Mouse (Mus musculus) embryonic facial prominence, embryonic 14.5 days (tissue): ENCODE data around the gene Sat1. TPM values are rescaled to one million over a fixed set of nuclear protein-coding genes. Genes with fewer than 3 reads are reported as not detected.
"Not testable (repeated sequence)": the region's sequence is repeated elsewhere in the genome, so short reads cannot be mapped to it uniquely, and the experiment has no call there.

ENCODE experiments used
- ATAC-seq: fragments of 200-750 bp; cut with Nextera tagmentation; 2 replicates; pipeline ENCODE4 v1.8.0; 2017; ENCODE audit warnings: low read depth, moderate number of reproducible peaks, moderate TSS enrichment
- DNase-seq: peaks from one replicate; pipeline ENCODE4 v3.0.0-alpha.2; 2015; ENCODE audit warnings: low spot score
- H3K27ac ChIP-seq: fragments of 300-500 bp; sonication (generic); replicated peaks from 2 replicates; pipeline ENCODE4 v1.5.1; 2014; ENCODE audit warnings: low read depth, mild to moderate bottlenecking, low read length, moderate library complexity
- H3K27me3 ChIP-seq: fragments of 300-500 bp; sonication (generic); replicated peaks from 2 replicates; pipeline ENCODE4 v1.6.1; 2014; ENCODE audit warnings: low read length; ENCODE audit not compliant: control insufficient read depth, insufficient read depth
- H3K36me3 ChIP-seq: fragments of 300-500 bp; sonication (generic); 2 replicates; pipeline ENCODE4 v1.6.1; 2014; ENCODE audit warnings: low read length, mixed read lengths; ENCODE audit not compliant: control insufficient read depth, insufficient read depth
- H3K4me1 ChIP-seq: fragments of 300-500 bp; sonication (generic); 2 replicates; pipeline ENCODE4 v1.6.1; 2014; ENCODE audit warnings: antibody characterized with exemption, low read length; ENCODE audit not compliant: control insufficient read depth, insufficient read depth
- H3K4me2 ChIP-seq: fragments of 300-500 bp; sonication (generic); 2 replicates; pipeline ENCODE4 v1.6.1; 2014; ENCODE audit warnings: low read depth, mild to moderate bottlenecking, low read length, moderate library complexity, mixed read lengths
- H3K4me3 ChIP-seq: fragments of 300-500 bp; sonication (generic); 2 replicates; pipeline ENCODE4 v1.5.1; 2014; ENCODE audit warnings: low read depth, mild to moderate bottlenecking, low read length
- H3K9ac ChIP-seq: fragments of 300-500 bp; sonication (generic); 2 replicates; pipeline ENCODE4 v1.6.1; 2014; ENCODE audit warnings: low read depth, mild to moderate bottlenecking, low read length, moderate library complexity, mixed read lengths
- H3K9me3 ChIP-seq: fragments of 300-500 bp; sonication (generic); 2 replicates; pipeline ENCODE4 v1.6.1; 2016; ENCODE audit warnings: low read length; ENCODE audit not compliant: control insufficient read depth
- WGBS: fragments of 180-500 bp; shearing (Covaris S2); extraction: QIAGEN DNeasy Blood & Tissue Kit; methylation state at CpG from one replicate; pipeline ENCODE4 v1.1.7; 2014; 5-methylcytosine and 5-hydroxymethylcytosine counted together
- polyA plus RNA-seq: library from polyadenylated mRNA; unstranded; fragments of >200 nt; fragmentation: Nextera tagmentation; extraction: Ambion mirVana; gene quantifications from 2 replicates; pipeline ENCODE4 v1.2.1, GENCODE M21; 2014

Gene Sat1
- polyA plus RNA-seq, 1 experiment from 2014 or later: 148 TPM

DNA sequence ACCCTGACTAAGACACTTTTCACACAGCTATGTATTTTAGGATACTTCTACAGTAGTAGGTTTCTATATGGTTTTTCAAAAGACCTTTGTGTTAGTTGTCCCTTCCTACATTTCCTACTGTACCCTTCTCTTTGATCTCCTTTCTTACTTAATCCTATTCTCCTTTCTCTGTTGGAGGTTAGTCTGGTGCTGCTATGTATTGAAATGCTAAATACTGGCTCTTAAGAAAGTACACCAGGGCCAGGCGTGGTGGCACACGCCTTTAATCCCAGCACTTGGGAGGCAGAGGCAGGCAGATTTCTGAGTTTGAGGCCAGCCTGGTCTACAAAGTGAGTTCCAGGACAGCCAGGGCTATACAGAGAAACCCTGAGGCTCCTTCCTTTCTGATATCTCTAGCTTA is 10.8 kb downstream of the Sat1 start:
- H3K9ac ChIP-seq, H3K9me3 ChIP-seq, H3K4me2 ChIP-seq, ATAC-seq, H3K27me3 ChIP-seq, H3K36me3 ChIP-seq, H3K27ac ChIP-seq, H3K4me3 ChIP-seq, H3K4me1 ChIP-seq, DNase-seq: not testable (repeated sequence)
- WGBS: 90% methylated on average over 2 of the region's 2 CpGs

DNA sequence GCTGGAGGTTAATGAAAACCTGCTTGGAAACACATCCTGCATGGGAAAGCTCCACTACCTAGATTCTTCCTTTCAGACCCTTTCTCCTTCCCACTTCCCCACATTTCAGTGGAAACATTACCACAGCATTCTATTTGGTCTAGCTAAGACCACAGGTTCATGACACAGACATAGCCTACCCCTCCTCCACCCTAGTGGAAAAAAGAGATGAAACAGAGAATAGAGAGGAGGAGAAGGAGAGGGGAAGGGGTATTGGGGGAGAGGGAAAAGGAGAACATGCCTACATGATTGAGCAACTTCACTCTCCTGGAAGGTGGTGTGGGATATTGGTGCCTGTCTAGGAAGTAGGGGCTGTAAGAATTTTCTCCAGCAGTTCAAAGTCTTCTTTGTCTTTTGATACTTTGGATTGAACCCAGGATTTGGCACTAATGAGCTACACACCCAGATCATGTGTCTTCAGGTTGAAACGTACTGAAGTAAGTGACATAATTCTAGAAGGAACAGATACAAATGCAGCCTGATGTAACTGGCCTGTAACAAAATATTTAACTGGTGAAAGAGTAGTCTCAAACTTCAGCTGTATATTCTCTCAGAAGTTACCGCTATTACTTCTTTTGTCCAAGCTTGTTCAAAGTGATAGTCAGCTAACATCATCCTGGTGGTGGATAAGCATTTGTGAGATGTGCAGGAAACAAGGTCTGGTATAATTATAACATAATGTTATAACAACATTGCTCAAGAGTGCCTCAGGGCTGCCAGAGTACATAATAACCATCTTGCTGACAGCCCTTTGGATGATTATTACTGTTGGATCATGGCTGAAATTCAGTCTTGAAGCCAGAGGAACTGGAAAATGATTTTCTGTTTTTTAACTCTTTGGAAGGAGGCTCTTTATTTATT is 13.6 kb downstream of the Sat1 start:
- WGBS: 37% methylated on average over 2 of the region's 2 CpGs

DNA sequence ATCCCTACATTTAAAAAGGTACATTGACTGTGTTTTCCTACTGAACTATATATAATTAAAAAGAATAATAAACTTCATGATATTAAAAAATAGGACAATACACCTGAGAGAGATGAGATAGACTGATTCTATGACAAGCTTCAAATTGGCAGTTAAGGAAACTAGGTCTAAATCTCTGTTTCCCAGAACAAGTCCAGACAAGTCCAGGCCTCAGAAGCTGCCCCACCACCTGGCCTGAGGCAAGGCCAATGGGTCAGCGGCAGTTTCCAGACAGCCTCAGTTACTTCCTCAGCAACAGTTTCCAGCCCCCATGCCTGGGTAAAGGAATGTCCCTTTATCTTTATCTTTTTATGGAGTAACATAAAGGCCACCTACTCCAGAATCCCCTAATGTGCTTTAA is 14.4 kb downstream of the Sat1 start:
- DNase-seq (no peak), ATAC-seq (no peak)
- H3K9ac ChIP-seq: no peak overlapping the region
- no peak overlapping the region for H3K4me2 ChIP-seq
- H3K9me3 ChIP-seq: no peaks in the 10 kb centered on the region
- no peaks in the 10 kb centered on the region for H3K27me3 ChIP-seq
- 76% methylated on average over 1 of the region's 1 CpGs for WGBS
- no peaks in the 10 kb centered on the region for H3K36me3 ChIP-seq
- H3K4me3 ChIP-seq: no peak overlapping the region
- no peak overlapping the region for H3K27ac ChIP-seq
- H3K4me1 ChIP-seq: no peaks in the 10 kb centered on the region

More for the DNA sequence above, 13.6 kb downstream of the Sat1 start:
- H3K4me2 ChIP-seq: no peak overlapping the region
- H3K4me3 ChIP-seq: no peak overlapping the region
- no peaks in the 10 kb centered on the region for H3K9me3 ChIP-seq
- H3K9ac ChIP-seq: no peak overlapping the region
- no peak overlapping the region for H3K27ac ChIP-seq
- no peaks in the 10 kb centered on the region for H3K27me3 ChIP-seq
- peak; percentile 65; the same call in 1 of the 2 replicates for ATAC-seq
- H3K36me3 ChIP-seq: no peaks in the 10 kb centered on the region
- DNase-seq: peak; percentile 41
- no peaks in the 10 kb centered on the region for H3K4me1 ChIP-seq

DNA sequence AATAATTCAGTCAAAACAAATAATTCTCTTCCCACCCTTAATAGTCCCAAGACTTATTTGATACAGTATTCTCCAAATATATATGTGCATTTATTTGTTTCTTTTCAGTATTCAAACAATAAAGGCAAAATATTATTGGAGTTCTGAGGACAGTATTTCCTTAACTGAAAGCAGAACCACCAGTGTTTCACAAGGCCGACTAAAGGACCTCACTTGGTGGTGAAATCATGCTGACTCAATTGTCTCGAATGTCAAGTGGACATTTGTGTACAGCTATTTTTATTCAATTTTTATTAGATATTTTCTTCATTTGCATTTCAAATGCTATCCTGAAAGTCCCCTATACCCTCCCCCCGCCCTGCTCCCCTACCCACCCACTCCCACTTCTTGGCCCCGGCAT is 21.3 kb downstream of the Sat1 start:
- Histone ChIP-seq H3K9me3 (no peaks in the 10 kb centered on the region), H3K27ac (no peak overlapping the region), H3K4me2 (no peak overlapping the region), H3K36me3 (no peaks in the 10 kb centered on the region), H3K4me1 (no peaks in the 10 kb centered on the region), H3K4me3 (no peak overlapping the region), H3K27me3 (no peaks in the 10 kb centered on the region), H3K9ac (no peak overlapping the region)
- ATAC-seq (no peak), DNase-seq (no peak)
- WGBS: 79% methylated on average over 4 of the region's 4 CpGs

DNA sequence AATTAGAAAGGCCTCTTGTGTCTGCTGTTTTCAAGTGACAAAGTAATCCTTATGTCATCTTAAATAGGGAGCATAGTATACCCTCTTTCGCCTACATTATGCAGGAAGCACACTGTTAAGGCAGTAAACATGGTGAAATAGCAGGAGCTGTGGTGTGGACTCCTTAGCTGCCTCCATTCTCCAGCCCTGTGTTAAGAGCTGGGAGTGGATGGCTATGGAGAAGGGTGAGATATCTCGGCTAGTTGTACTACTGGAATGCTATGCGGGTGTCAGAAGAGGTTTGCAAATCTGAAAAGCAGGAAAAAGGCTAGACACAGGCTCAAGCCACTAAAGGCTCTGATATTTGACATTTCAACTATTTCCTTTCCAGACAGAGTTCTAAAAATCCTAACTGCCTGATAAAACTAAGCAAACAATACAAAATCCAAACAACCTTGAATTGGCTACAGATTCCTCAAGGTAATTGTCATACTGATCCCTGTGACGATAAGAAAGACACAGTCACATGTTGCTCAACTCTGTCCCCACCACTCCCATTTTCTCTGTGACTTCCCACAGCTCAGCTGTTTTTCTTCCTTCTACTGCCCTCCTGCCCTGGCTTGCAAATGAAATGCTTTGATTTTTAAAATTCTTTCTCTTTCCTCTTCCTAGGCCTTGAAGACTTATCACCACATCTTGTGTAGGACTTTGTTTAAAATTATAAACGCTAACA is 22.4 kb downstream of the Sat1 start:
- 63% methylated on average over 5 of the region's 5 CpGs for WGBS
- DNase-seq (no peak), ATAC-seq (no peak)

DNA sequence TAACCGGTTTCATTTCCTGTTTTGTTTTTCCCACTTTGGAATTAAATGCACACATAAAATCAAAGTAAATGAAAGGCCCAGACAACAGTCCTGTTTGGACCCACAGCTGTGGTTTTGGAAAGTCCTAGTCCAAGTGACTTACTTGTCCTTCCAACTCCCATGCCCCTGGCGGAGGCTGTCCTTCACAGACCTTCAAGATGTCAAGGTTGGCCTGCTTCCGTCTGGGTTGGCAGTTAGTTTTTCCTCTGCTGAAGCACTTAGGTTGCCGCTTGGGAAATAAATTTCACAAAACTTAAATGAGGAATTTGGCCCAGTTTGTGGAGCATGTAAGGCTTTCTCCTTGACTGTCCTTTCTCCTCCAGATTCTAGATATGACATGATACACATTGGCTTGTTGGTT is 24.3 kb downstream of the Sat1 start:
- H3K4me3 ChIP-seq: no peak overlapping the region
- ATAC-seq (no peak), DNase-seq (no peak)
- H3K27ac ChIP-seq: no peak overlapping the region
- H3K36me3 ChIP-seq: no peaks in the 10 kb centered on the region
- H3K4me1 ChIP-seq: no peaks in the 10 kb centered on the region
- H3K9ac ChIP-seq: no peak overlapping the region
- H3K4me2 ChIP-seq: no peak overlapping the region
- WGBS: 84% methylated on average over 4 of the region's 4 CpGs
- H3K27me3 ChIP-seq: no peaks in the 10 kb centered on the region
- no peaks in the 10 kb centered on the region for H3K9me3 ChIP-seq

More for the DNA sequence above, 22.4 kb downstream of the Sat1 start:
- no peak overlapping the region for H3K27ac ChIP-seq
- no peak overlapping the region for H3K4me2 ChIP-seq
- H3K4me3 ChIP-seq: no peak overlapping the region
- H3K9me3 ChIP-seq: no peaks in the 10 kb centered on the region
- no peak overlapping the region for H3K9ac ChIP-seq
- no peaks in the 10 kb centered on the region for H3K36me3 ChIP-seq
- no peaks in the 10 kb centered on the region for H3K4me1 ChIP-seq
- H3K27me3 ChIP-seq: no peaks in the 10 kb centered on the region

DNA sequence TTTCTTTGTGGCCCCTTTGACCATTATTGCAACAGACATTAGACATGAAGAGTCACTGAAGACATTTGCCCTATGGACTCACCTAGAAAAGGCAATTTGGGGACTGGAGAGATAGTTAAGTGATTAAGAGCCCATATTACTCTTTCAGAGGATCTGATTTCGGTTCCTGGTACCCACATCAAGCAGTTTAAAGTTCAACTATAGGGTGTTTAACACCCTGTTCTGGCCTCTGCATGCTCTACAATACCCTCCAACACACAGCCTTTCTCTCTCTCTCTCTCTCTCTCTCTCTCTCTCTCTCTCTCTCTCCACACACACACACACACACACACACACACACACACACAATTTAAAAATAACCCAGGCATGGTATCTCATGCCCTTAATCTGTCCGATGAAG is 38.6 kb downstream of the Sat1 start:
- Histone ChIP-seq H3K27ac (no peak overlapping the region), H3K4me1 (no peaks in the 10 kb centered on the region), H3K4me2 (no peak overlapping the region), H3K36me3 (no peaks in the 10 kb centered on the region), H3K4me3 (no peak overlapping the region), H3K27me3 (no peaks in the 10 kb centered on the region), H3K9ac (no peak overlapping the region), H3K9me3 (peaks cover 4% of the 10 kb centered on the region; the same call in 1 of the 2 replicates)
- 69% methylated on average over 2 of the region's 2 CpGs for WGBS
- ATAC-seq (no peak), DNase-seq (no peak)

DNA sequence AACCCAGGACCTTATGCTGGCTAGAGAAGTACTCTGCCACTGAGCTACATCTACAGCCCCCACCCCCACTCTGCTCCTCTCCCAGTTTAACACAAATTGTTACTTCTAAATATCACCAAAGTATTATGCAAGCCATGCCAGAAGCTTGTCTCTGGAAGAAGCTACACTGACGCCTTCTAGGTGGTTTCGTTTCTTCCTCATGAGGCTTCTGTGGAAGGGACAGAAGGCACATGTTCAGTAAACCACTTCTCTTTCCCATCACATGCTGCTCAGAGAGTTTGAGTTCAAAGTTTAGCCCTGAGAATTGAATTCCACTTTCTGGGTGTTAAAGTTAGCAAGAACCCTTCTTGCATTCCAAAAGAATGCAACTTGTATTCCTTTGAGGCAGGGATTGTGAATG is 39.0 kb downstream of the Sat1 start:
- Histone ChIP-seq H3K9ac (no peak overlapping the region), H3K27me3 (no peaks in the 10 kb centered on the region), H3K4me2 (no peak overlapping the region), H3K9me3 (peaks cover 4% of the 10 kb centered on the region; the same call in 1 of the 2 replicates), H3K27ac (no peak overlapping the region), H3K36me3 (no peaks in the 10 kb centered on the region), H3K4me3 (no peak overlapping the region), H3K4me1 (no peaks in the 10 kb centered on the region)
- WGBS: 87% methylated on average over 2 of the region's 2 CpGs
- no peak for DNase-seq
- ATAC-seq: no peak
